Mouse (Mus musculus) ES-Bruce4 (cell line): Measurements from ENCODE around the gene Abcf1.
"Not testable (repeated sequence)": the region's sequence is repeated elsewhere in the genome, so short reads cannot be mapped to it uniquely, and the experiment has no call there.

Source experiments
- CTCF ChIP-seq: IDR thresholded peaks from one replicate; pipeline ENCODE4 v1.8.1; 2011; ENCODE audit warnings: low read depth, low read length
- POLR2A ChIP-seq: IDR thresholded peaks from one replicate; pipeline ENCODE4 v1.8.1; 2011; ENCODE audit warnings: low read length; ENCODE audit not compliant: insufficient read depth

- not testable (repeated sequence) for TF ChIP-seq POLR2A, CTCF
Observed at GRCm38 (mm10) chr17:35950946-35951345, 18.6 kb downstream of the Abcf1 start.
